Mouse (Mus musculus) stomach, embryonic 14.5 days (tissue): ENCODE measurements around the gene Twsg1. TPM values are rescaled to one million over a fixed set of nuclear protein-coding genes. Genes with fewer than 3 reads are reported as not detected.
"Not testable (repeated sequence)": the region's sequence is repeated elsewhere in the genome, so short reads cannot be mapped to it uniquely, and the experiment has no call there.

Experiments
- ATAC-seq: fragments of 200-750 bp; cut with Nextera tagmentation; 2 replicates; pipeline ENCODE4 v1.8.0; 2017; ENCODE audit warnings: low read depth, moderate TSS enrichment; ENCODE audit not compliant: insufficient number of reproducible peaks, insufficient read depth, low FRiP score
- H3K27ac ChIP-seq: fragments of 300-500 bp; sonication (generic); 2 replicates; pipeline ENCODE4 v1.5.1; 2014; ENCODE audit warnings: mild to moderate bottlenecking, low read length, moderate library complexity, mixed read lengths
- H3K27me3 ChIP-seq: fragments of 300-500 bp; sonication (generic); 2 replicates; pipeline ENCODE4 v1.6.1; 2014; ENCODE audit warnings: low read length, control low read depth, mixed read lengths; ENCODE audit not compliant: control insufficient read depth, insufficient read depth
- H3K36me3 ChIP-seq: fragments of 300-500 bp; sonication (generic); 2 replicates; pipeline ENCODE4 v1.6.1; 2014; ENCODE audit warnings: mild to moderate bottlenecking, control low read depth, low read length, moderate library complexity, mixed read lengths; ENCODE audit not compliant: control insufficient read depth, insufficient read depth
- H3K4me1 ChIP-seq: fragments of 300-500 bp; sonication (generic); 2 replicates; pipeline ENCODE4 v1.6.1; 2014; ENCODE audit warnings: low read length, control low read depth, mixed read lengths; ENCODE audit not compliant: control insufficient read depth, insufficient read depth
- H3K4me2 ChIP-seq: fragments of 300-500 bp; sonication (generic); replicated peaks from 2 replicates; pipeline ENCODE4 v1.6.1; 2014; ENCODE audit warnings: low read depth, low read length, control low read depth
- H3K4me3 ChIP-seq: fragments of 300-500 bp; sonication (generic); 2 replicates; pipeline ENCODE4 v1.5.1; 2014; ENCODE audit warnings: low read depth, low read length, control low read depth
- H3K9ac ChIP-seq: fragments of 300-500 bp; sonication (generic); replicated peaks from 2 replicates; pipeline ENCODE4 v1.6.1; 2014; ENCODE audit warnings: low read depth, mild to moderate bottlenecking, control low read depth, low read length, moderate library complexity, mixed read lengths
- H3K9me3 ChIP-seq: fragments of 300-500 bp; sonication (generic); 2 replicates; pipeline ENCODE4 v1.6.1; 2016; ENCODE audit warnings: low read depth, low read length, control low read depth; ENCODE audit not compliant: control insufficient read depth
- WGBS: fragments of 180-500 bp; shearing (Covaris S2); extraction: QIAGEN DNeasy Blood & Tissue Kit; methylation state at CpG from one replicate; pipeline ENCODE4 v1.1.7; 2014; 5-methylcytosine and 5-hydroxymethylcytosine counted together
- polyA plus RNA-seq: library from polyadenylated mRNA; unstranded; fragments of >200 nt; fragmentation: Nextera tagmentation; extraction: Ambion mirVana; gene quantifications from 2 replicates; pipeline ENCODE4 v1.2.1, GENCODE M21; 2014

The Twsg1 gene
- 158 and 159 TPM in 2 replicates for polyA plus RNA-seq

- peak within 1 kb of the TSS; percentile 74 for H3K4me2 ChIP-seq
- ATAC-seq = peak; percentile 97
- H3K27me3 ChIP-seq = no peaks in the 10 kb centered on the region
- 0 out of 2 replicates have a peak, but pooled peaks cover 3% of the 10 kb centered on the region for H3K4me1 ChIP-seq
- peak within 1 kb of the TSS; percentile 90 for H3K27ac ChIP-seq
- peak within 1 kb of the TSS; percentile 91 for H3K4me3 ChIP-seq
- peak within 1 kb of the TSS; percentile 93 for H3K9ac ChIP-seq
- WGBS = under 1% methylated on average over 68 of the region's 87 CpGs
- peaks cover 6% of the 10 kb centered on the region; the same call in 1 of the 2 replicates for H3K36me3 ChIP-seq
- no peaks in the 10 kb centered on the region for H3K9me3 ChIP-seq
These were observed at the start of gene Twsg1 for GRCm38 (mm10) chr17:65950622-65951404. Gene Twsg1 (minus strand): TSS chr17:65951226.

DNA sequence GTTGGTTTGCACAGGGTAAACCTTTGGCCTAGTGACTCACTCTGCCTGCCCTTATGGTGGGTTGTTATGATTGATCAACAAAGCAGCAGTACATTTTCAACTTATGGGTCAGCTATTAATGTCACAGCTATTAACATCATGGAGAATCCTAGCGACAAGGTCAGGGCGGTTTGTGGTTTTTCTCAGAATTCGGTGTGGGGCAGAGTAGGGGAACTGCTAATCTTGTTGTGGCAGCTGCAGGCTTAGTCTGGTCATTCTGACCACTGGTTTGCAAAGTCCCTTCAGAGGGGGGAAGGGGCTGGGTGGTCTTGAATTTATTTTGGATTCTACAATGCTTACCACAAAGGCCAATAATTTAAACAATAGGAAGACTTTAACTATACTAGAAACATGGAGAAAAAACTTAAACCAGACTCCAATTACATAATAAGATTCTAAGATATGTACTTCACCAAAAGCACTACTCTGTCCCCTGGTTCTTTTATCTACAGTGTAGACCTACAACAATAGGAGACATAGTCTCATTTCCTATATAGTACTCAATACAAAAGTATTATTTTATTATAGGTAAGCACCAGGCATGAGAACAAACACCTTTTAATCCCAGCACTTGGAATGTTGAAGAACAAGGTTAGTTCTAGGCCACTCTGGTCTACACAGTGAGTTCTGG, 37.3 kb upstream of the Twsg1 start:
- Histone ChIP-seq H3K27ac (no peak overlapping the region), H3K9ac (no peak overlapping the region), H3K36me3 (no peaks in the 10 kb centered on the region), H3K4me1 (no peaks in the 10 kb centered on the region), H3K27me3 (no peaks in the 10 kb centered on the region), H3K9me3 (no peaks in the 10 kb centered on the region), H3K4me3 (no peak overlapping the region), H3K4me2 (no peak overlapping the region)
- no peak for ATAC-seq
- 76% methylated on average over 3 of the region's 3 CpGs for WGBS

GRCm38 (mm10) chr17:65976720-65977119, 25.7 kb upstream of the Twsg1 start:
- not testable (repeated sequence) for H3K27me3 ChIP-seq, H3K4me1 ChIP-seq, H3K9me3 ChIP-seq, H3K9ac ChIP-seq, H3K36me3 ChIP-seq, H3K27ac ChIP-seq, H3K4me3 ChIP-seq, ATAC-seq, H3K4me2 ChIP-seq

GRCm38 (mm10) chr17:65967751-65968150, 16.7 kb upstream of the Twsg1 start:
- Histone ChIP-seq H3K4me2 (no peak overlapping the region), H3K4me3 (no peak overlapping the region), H3K36me3 (no peaks in the 10 kb centered on the region; the same call in 1 of the 2 replicates), H3K27ac (no peak overlapping the region), H3K4me1 (no peaks in the 10 kb centered on the region), H3K9ac (no peak overlapping the region), H3K9me3 (no peaks in the 10 kb centered on the region), H3K27me3 (no peaks in the 10 kb centered on the region)
- WGBS = 69% methylated on average over 11 of the region's 11 CpGs
- ATAC-seq = no peak

GRCm38 (mm10) chr17:65962263-65962662, 11.2 kb upstream of the Twsg1 start:
- H3K4me2 ChIP-seq = no peak overlapping the region
- no peak overlapping the region for H3K4me3 ChIP-seq
- H3K27ac ChIP-seq = no peak overlapping the region
- H3K4me1 ChIP-seq = no peaks in the 10 kb centered on the region
- H3K9ac ChIP-seq = no peak overlapping the region
- WGBS = 92% methylated on average over 2 of the region's 2 CpGs
- H3K36me3 ChIP-seq = no peaks in the 10 kb centered on the region
- H3K9me3 ChIP-seq = no peaks in the 10 kb centered on the region
- ATAC-seq = no peak
- H3K27me3 ChIP-seq = no peaks in the 10 kb centered on the region

GRCm38 (mm10) chr17:65961606-65962136, 10.6 kb upstream of the Twsg1 start:
- H3K9me3 ChIP-seq = no peaks in the 10 kb centered on the region
- H3K9ac ChIP-seq = no peak overlapping the region
- no peak overlapping the region for H3K4me3 ChIP-seq
- H3K36me3 ChIP-seq = no peaks in the 10 kb centered on the region
- H3K27ac ChIP-seq = no peak overlapping the region
- no peak for ATAC-seq
- H3K27me3 ChIP-seq = no peaks in the 10 kb centered on the region
- no peaks in the 10 kb centered on the region for H3K4me1 ChIP-seq
- 89% methylated on average over 2 of the region's 2 CpGs for WGBS
- no peak overlapping the region for H3K4me2 ChIP-seq

DNA sequence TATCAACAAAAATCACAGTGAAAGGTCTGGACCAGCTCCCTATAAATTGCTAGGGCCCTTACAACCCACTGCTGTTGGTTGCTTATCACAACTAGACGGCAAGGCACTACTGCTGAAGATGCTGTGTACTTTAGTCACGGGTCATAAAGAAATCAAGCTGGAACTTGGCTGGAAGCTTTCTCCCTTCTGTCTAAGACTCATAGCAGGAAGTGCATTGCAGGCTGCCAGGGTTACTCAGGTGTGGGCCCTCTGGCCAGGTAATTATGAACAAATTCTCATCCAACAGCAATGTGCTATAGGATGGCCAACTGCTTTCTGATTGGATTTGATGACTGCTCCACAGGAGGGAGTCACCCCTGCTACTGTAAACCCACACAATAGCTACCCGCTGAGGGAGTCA, 8.0 kb upstream of the Twsg1 start:
- 71% methylated on average over 3 of the region's 3 CpGs for WGBS

GRCm38 (mm10) chr17:65958366-65958765, 7.3 kb upstream of the Twsg1 start:
- Histone ChIP-seq H3K4me3 (no peak overlapping the region), H3K36me3 (no peaks in the 10 kb centered on the region), H3K27me3 (no peaks in the 10 kb centered on the region), H3K4me2 (no peak overlapping the region), H3K4me1 (no peaks in the 10 kb centered on the region), H3K9me3 (no peaks in the 10 kb centered on the region), H3K9ac (no peak overlapping the region), H3K27ac (no peak overlapping the region)
- 77% methylated on average over 1 of the region's 1 CpGs for WGBS
- ATAC-seq = no peak

More for the DNA sequence above, 8.0 kb upstream of the Twsg1 start:
- ATAC-seq = no peak
- Histone ChIP-seq H3K27me3 (no peaks in the 10 kb centered on the region), H3K9me3 (no peaks in the 10 kb centered on the region), H3K9ac (no peak overlapping the region), H3K27ac (no peak overlapping the region), H3K36me3 (no peaks in the 10 kb centered on the region), H3K4me1 (no peaks in the 10 kb centered on the region), H3K4me2 (no peak overlapping the region), H3K4me3 (no peak overlapping the region)
